Mouse (Mus musculus) forebrain, embryonic 14.5 days (tissue): ENCODE results near the gene Satl1. TPM values are rescaled to one million over a fixed set of nuclear protein-coding genes. Genes with fewer than 3 reads are reported as not detected.
A peak's percentile ranks its signal among the peaks of the same experiment; 100 is the strongest.
"Not testable (repeated sequence)": the region's sequence is repeated elsewhere in the genome, so short reads cannot be mapped to it uniquely, and the experiment has no call there.

Experiments used
- ATAC-seq: fragments of 200-750 bp; cut with Nextera tagmentation; 2 replicates; pipeline ENCODE4 v1.8.0; 2017; ENCODE audit warnings: mild to moderate bottlenecking, moderate library complexity
- DNase-seq: peaks from one replicate; pipeline ENCODE4 v3.0.0-alpha.2; 2015; ENCODE audit warnings: low spot score
- H3K27ac ChIP-seq: fragments of 300-500 bp; sonication (generic); 2 replicates; pipeline ENCODE4 v1.5.1; 2014; ENCODE audit warnings: low read depth, mild to moderate bottlenecking, control low read depth, low read length, moderate library complexity
- H3K27me3 ChIP-seq: fragments of 300-500 bp; sonication (generic); replicated peaks from 2 replicates; pipeline ENCODE4 v1.6.1; 2014; ENCODE audit warnings: low read length, control low read depth, mixed read lengths; ENCODE audit not compliant: control insufficient read depth, insufficient read depth
- H3K36me3 ChIP-seq: fragments of 300-500 bp; sonication (generic); 2 replicates; pipeline ENCODE4 v1.6.1; 2014; ENCODE audit warnings: low read length, control low read depth; ENCODE audit not compliant: control insufficient read depth, insufficient read depth
- H3K4me1 ChIP-seq: fragments of 300-500 bp; sonication (generic); 2 replicates; pipeline ENCODE4 v1.6.1; 2014; ENCODE audit warnings: antibody characterized with exemption, low read length, control low read depth; ENCODE audit not compliant: control insufficient read depth, insufficient read depth
- H3K4me2 ChIP-seq: fragments of 300-500 bp; sonication (generic); 2 replicates; pipeline ENCODE4 v1.6.1; 2014; ENCODE audit warnings: mild to moderate bottlenecking, control low read depth, low read length
- H3K4me3 ChIP-seq: fragments of 300-500 bp; sonication (generic); 2 replicates; pipeline ENCODE4 v1.5.1; 2014; ENCODE audit warnings: low read depth, low read length, control low read depth
- H3K9ac ChIP-seq: fragments of 300-500 bp; sonication (generic); 2 replicates; pipeline ENCODE4 v1.6.1; 2014; ENCODE audit warnings: mild to moderate bottlenecking, low read length, control low read depth, moderate library complexity
- H3K9me3 ChIP-seq: fragments of 300-500 bp; sonication (generic); replicated peaks from 2 replicates; pipeline ENCODE4 v1.6.1; 2016; ENCODE audit warnings: low read length, control low read depth, mixed read lengths; ENCODE audit not compliant: control insufficient read depth
- WGBS: fragments of 180-500 bp; shearing (Covaris S2); extraction: QIAGEN DNeasy Blood & Tissue Kit; methylation state at CpG from one replicate; pipeline ENCODE4 v1.1.7; 2014; 5-methylcytosine and 5-hydroxymethylcytosine counted together
- polyA plus RNA-seq: library from polyadenylated mRNA; unstranded; fragments of >200 nt; fragmentation: Nextera tagmentation; extraction: Ambion mirVana; gene quantifications from 2 replicates; pipeline ENCODE4 v1.2.1, GENCODE M21; 2014

Satl1 gene
- polyA plus RNA-seq = not detected in 2 replicates

- WGBS = 89% methylated on average over 3 of the region's 3 CpGs
- H3K9me3 ChIP-seq = no peaks in the 10 kb centered on the region
- DNase-seq (no peak), ATAC-seq (no peak)
- no peak within 1 kb of the TSS for H3K4me2 ChIP-seq
- H3K27ac ChIP-seq = no peak within 1 kb of the TSS
- no peaks in the 10 kb centered on the region for H3K4me1 ChIP-seq
- no peaks in the 10 kb centered on the region for H3K36me3 ChIP-seq
- H3K9ac ChIP-seq = no peak within 1 kb of the TSS
- no peak within 1 kb of the TSS for H3K4me3 ChIP-seq
- H3K27me3 ChIP-seq = no peaks in the 10 kb centered on the region
Measured at GRCm38 (mm10) chrX:112406679-112407078, at the start of gene Satl1. Satl1 (minus strand) TSS chrX:112406779.

DNA sequence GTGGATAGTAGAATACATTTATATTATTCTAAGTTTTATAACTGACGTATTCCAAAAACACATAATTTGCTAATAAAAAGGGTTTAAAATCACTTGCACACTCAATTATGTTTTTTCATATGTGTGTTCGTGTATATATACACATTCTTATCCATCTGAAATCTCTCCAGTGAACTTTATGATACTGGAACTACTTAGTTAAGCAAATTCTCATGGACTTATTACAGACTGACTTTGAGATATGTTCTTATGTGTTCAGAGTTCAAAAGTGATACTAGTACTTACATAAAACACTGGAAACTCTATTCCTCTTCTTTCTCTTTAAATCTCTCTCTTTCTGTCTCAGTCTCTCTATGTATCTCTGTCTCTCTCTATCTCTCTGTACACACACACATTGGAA is 31.5 kb upstream of the Satl1 start:
- 79% methylated on average over 2 of the region's 2 CpGs for WGBS
- no peak for DNase-seq
- H3K4me3 ChIP-seq = no peak overlapping the region
- H3K9ac ChIP-seq = no peak overlapping the region
- H3K27ac ChIP-seq = no peak overlapping the region
- no peak for ATAC-seq
- H3K9me3 ChIP-seq = no peaks in the 10 kb centered on the region
- H3K27me3 ChIP-seq = no peaks in the 10 kb centered on the region
- H3K36me3 ChIP-seq = no peaks in the 10 kb centered on the region
- no peaks in the 10 kb centered on the region for H3K4me1 ChIP-seq
- H3K4me2 ChIP-seq = no peak overlapping the region

DNA sequence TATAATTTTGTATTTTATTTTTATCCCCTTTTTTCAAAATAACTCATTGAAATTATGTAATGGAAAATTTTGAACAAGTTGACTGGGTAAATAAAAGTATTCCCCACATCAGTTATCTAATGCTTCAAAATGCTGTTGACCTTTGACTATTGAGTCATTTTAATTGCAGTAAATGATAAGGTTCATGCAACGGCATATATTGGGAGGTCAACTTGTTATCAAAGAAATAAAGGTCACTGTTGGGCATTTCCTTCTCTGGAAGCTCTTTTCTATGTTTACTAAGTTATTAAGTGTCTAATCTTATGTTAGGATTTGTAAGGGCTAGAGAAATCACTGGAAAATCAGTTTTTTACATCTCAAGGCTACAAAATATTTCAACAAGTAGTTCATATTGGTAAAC is 31.0 kb upstream of the Satl1 start:
- no peak overlapping the region for H3K27ac ChIP-seq
- no peak overlapping the region for H3K4me3 ChIP-seq
- H3K36me3 ChIP-seq = no peaks in the 10 kb centered on the region
- no peaks in the 10 kb centered on the region for H3K4me1 ChIP-seq
- H3K4me2 ChIP-seq = no peak overlapping the region
- H3K27me3 ChIP-seq = no peaks in the 10 kb centered on the region
- H3K9me3 ChIP-seq = no peaks in the 10 kb centered on the region
- DNase-seq = no peak
- WGBS = 80% methylated on average over 1 of the region's 1 CpGs
- no peak for ATAC-seq
- H3K9ac ChIP-seq = no peak overlapping the region

DNA sequence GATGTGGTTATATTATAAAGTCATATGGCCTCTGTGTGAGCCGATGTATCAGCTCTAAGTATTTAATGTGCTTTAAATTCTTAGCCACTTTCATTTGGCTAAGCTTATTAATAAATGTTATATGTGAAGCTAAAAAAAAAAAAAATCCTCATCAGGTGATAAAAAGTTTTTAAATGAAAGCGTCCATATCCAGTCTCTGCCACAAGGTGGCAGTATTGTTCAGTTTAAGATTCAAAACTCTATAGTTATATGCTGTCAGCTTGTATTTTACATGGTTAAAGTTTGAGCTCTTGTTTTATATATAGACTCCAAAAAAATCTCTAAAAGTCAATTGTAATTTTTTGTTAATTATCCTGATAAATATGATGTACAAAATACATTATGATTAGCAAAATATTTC is 16.4 kb upstream of the Satl1 start:
- not testable (repeated sequence) for H3K4me3 ChIP-seq, H3K36me3 ChIP-seq, H3K4me1 ChIP-seq, H3K27ac ChIP-seq, H3K4me2 ChIP-seq, ATAC-seq, H3K9ac ChIP-seq, H3K27me3 ChIP-seq, H3K9me3 ChIP-seq
- peak; percentile 69 for DNase-seq
- 53% methylated on average over 2 of the region's 2 CpGs for WGBS

DNA sequence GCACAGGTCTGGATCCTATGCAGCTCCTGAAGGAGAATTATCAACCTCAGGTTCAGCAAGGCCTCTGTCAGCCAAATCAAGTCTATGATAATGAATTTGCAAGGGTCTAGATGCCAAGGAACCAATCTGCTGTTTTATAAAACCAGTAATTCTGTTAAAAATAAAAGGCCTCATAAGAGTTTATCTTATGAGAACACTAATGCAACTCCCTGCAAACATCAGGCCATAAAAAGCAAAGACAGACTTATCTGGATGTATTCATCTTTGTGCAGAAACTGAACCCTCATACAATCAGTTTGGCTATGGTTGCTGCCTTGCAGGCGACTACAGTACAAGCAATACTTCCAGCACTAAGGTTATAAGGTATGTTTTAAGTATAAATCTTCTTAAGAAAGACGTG is 5.7 kb upstream of the Satl1 start:
- Histone ChIP-seq H3K27me3 (no peaks in the 10 kb centered on the region), H3K4me1 (no peaks in the 10 kb centered on the region), H3K36me3 (no peaks in the 10 kb centered on the region), H3K4me2 (no peak overlapping the region), H3K9me3 (no peaks in the 10 kb centered on the region), H3K9ac (no peak overlapping the region), H3K4me3 (no peak overlapping the region), H3K27ac (no peak overlapping the region)
- DNase-seq = no peak
- ATAC-seq = no peak
- 70% methylated on average over 2 of the region's 2 CpGs for WGBS

DNA sequence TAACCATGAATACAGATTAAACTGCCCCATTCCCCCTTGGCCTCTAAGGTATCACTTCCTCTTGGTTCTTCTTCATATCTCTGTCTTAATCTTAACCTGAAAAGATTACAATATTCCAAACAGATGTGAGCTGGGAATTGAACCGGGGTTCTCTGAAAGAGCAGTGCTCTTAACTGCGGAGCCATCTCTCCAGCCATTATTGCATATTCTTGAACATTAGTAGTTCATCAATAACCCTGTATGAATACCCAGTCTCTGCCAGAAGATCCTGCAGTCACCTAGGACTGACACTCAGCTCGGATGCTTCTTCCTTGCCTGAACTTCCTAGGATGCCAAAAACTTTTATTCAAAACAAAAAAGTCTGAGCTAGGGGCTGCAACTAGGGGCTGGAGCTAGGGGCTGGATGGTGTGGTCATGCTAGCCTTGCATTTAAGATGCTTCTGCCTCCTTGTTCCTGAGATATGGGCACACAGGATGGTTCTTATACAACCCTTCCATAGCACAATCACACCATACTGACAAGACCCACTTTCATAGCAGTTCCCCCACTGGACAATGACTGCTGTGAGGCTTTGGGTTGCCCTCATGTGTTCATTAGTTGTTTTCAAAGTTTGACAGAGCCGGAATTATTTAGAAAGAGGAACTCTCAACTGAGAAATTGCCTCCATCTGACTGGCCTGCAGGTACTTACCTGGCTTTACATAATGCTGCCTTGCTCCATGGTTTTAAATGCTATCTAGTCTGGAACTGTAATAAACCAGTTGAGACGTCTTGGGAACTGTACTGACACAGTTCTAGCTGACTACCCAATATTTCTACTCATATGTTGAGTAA is 35.8 kb downstream of the Satl1 start:
- WGBS = 86% methylated on average over 5 of the region's 5 CpGs
- peak; percentile 96 for ATAC-seq

GRCm38 (mm10) chrX:112368426-112368825 is 38.2 kb downstream of the Satl1 start:
- peaks cover 6% of the 10 kb centered on the region for H3K9me3 ChIP-seq
- H3K27ac ChIP-seq = no peak overlapping the region
- DNase-seq (no peak), ATAC-seq (no peak)
- H3K4me1 ChIP-seq = no peaks in the 10 kb centered on the region
- H3K9ac ChIP-seq = no peak overlapping the region
- H3K36me3 ChIP-seq = no peaks in the 10 kb centered on the region
- H3K27me3 ChIP-seq = no peaks in the 10 kb centered on the region
- H3K4me2 ChIP-seq = no peak overlapping the region
- no peak overlapping the region for H3K4me3 ChIP-seq
- WGBS = 37% methylated on average over 4 of the region's 4 CpGs

More for the DNA sequence above, 35.8 kb downstream of the Satl1 start:
- not testable (repeated sequence) for H3K36me3 ChIP-seq, H3K9ac ChIP-seq, H3K4me1 ChIP-seq, H3K27me3 ChIP-seq, H3K4me3 ChIP-seq, H3K9me3 ChIP-seq, H3K27ac ChIP-seq, H3K4me2 ChIP-seq
- DNase-seq = peak; percentile 19

GRCm38 (mm10) chrX:112348395-112348791 is 58.2 kb downstream of the Satl1 start:
- no peaks in the 10 kb centered on the region for H3K9me3 ChIP-seq
- DNase-seq = peak; percentile 78
- no peak overlapping the region for H3K4me3 ChIP-seq
- no peak overlapping the region for H3K4me2 ChIP-seq
- 0 out of 2 replicates have a peak, but pooled peaks have one; percentile 62 for ATAC-seq
- no peak overlapping the region for H3K27ac ChIP-seq
- H3K9ac ChIP-seq = no peak overlapping the region
- no peaks in the 10 kb centered on the region for H3K36me3 ChIP-seq
- no peaks in the 10 kb centered on the region for H3K27me3 ChIP-seq
- WGBS = 31% methylated on average over 3 of the region's 3 CpGs
- H3K4me1 ChIP-seq = no peaks in the 10 kb centered on the region
